Mouse (Mus musculus) subcutaneous adipose tissue, adult 2 months (tissue): Measurements from ENCODE around the gene Osm. TPM values are rescaled to one million over a fixed set of nuclear protein-coding genes. Genes with fewer than 3 reads are reported as not detected.

Source experiments
- polyA plus RNA-seq: library from polyadenylated mRNA; depleted of rRNA; stranded (reverse); fragments of >200 nt; gene quantifications from 2 replicates; pipeline ENCODE4 v1.2.3, GENCODE M21; 2012; ENCODE audit warnings: low replicate concordance; rRNA removed

Gene Osm
- polyA plus RNA-seq: 0.43 and 0.66 TPM in 2 replicates

DNA sequence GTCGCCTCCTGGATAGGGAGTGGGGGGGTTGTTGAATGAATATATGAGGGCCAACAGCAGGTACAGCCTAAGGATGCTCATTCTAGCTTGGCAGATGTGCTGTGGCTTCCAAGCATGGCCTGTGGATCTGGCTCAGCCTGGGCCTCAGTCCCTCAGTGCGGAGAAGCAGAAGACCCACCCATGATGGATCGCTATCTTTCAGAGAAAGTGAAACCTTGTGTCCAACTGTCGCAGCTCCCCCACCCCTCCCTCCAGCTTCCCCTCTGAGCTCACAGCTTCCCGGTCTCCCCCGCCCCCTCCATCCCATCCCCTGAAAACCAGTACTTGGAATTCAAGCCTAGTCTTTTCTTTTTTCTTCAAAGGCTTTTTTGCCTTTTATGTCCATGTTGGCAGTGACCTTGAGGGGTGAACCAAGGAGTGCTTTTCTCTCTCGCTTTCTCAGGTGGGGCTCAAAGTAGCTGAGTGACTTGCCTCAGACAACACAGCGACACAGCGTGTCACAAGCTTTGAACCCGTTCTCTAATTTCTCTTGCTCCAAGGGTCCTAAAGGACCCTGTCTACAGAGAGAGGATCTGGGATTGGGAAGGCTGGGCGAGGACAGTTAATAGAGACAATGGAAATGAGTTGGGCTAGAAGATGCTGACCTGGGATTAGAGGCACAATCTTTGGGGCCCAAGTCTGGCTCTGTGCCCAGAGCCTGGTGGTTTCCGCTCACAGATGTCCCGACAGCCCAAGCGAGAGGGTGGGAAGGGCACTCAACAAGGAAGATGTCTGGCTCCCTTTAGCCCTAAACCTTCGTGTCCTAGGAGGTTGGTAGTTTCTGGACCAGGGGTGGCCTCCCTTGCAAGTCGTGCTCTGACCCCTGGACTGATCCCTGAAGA lies at the start of gene Osm:
Gene Osm (plus strand): TSS at position 756 of the 881 bp plus-strand sequence.

DNA sequence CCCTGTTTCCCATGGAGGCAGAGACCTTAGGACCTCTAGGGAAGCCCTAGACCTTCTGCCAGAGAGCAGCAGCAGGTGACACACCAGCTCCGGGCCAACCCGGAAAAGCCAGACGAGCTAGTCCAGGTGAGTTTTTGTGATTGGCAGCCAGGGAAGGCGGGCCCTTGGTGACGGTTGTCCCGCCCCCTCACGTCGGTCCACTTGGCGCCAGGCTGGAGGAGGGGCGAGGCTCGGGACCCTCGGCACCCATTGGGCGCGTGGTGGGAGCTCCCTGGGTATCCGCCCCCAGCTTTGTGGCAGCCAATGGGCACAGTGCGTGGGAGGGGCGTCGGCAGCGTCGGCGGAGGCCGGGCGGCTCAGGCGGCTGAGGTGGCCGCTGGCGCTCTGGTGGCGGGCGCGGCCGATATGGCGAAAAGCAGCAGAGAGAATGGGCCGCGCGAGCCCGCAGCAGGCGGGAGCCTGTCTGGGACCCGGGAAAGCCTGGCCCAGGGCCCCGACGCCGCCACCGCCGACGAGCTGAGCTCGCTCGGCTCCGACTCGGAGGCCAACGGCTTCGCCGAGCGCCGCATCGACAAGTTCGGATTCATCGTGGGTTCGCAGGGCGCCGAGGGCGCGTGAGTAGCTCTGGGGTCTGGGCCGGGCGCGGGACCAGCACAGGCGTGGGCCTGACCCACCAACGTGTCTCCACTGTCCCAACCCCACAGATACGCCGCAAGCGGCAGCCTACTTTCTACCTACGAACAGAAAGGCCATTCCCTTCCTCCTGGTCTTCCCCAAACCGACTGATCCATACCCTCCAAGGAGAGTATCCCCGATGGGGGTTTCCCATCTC lies 49.5 kb upstream of the Osm start, which contains the start of gene Tbc1d10a:
Gene Tbc1d10a (plus strand): TSS at position 304 of the 832 bp plus-strand sequence.

DNA sequence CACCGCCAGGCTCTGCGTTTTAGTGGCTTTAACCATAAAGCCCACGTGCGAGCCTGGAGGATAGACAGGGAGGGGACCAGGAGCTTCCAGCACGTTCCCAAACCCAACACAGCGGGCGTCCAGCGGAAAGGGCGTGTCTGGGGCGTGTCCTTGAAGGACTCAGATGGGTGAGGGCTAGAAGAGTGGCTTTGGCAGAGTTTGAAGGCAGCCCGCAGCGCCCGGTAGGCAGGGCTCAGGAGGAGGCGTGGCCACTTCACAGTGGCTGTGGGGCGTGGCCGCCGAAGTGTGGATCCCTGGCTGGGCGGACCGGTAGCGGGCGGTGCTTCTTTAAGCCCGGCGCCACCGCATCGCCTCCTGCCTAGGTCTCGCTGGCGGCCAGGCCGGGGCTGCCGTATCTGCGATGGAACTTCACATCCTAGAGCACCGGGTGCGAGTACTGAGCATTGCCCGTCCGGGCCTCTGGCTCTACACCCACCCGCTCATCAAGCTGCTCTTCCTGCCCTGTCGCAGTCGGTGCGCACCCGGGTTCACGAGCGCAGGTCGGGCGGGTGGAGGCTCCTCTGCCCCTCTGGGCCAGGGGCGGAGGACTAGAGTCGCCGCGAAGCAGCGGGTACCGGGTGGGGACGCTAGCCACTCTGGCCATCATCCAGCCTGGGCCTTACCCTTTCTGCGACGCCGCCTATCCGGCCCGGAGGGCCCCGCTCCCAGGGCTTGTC lies 18.1 kb upstream of the Osm start, which contains the start of gene Castor1:
Gene Castor1 (plus strand): TSS at position 312 of the 716 bp plus-strand sequence.

DNA sequence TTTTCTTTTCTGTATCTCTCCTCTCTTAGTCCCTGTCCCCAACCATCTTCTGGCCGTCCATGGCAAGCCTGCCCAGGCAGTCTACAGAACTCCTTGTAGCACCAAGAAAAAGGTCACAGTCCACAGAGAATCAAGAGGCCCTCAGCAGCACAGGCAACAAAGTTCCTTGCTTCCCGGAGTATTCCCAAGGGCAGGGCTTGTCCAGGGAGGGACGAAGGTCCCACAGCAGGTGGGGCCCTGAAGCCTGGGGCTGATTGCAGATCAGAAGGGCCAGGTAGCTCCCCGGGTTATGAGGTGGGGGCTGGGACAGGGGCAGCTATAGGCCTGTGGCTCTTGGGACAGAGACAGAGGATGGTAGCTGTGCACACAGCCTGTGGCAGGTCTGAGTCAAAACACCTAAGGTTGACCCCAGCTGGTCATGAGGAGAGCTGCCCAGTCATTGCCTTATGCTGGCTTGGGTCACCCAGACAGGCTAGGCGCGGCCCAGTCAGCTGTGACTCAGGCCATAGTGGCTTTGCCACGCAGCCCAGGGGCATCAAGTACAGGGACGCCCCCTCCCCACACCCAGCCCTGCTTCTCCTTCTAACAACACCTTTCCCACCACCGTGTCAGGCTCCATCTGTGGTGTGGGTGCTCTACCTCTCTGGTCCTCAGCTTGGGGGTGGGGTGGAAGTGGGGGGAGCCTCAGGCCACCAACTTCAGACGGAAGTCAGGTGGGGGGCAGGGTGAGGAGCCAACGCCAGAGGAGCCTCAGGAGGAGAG lies 20.8 kb downstream of the Osm start, which contains the start of gene Lif:
Gene Lif (plus strand): TSS at position 712 of the 762 bp plus-strand sequence.

Other genes with a start within 250 kb of the Osm start
- gene Sec14l4, start 205.0 kb upstream of the Osm start, polyA plus RNA-seq: 0.58 and 1.5 TPM in 2 replicates
- gene Sec14l3, start 171.6 kb upstream of the Osm start, polyA plus RNA-seq: 0.07 TPM in 1 of 2 replicates, not detected in the other
- 13.4 and 16.3 TPM in 2 replicates for gene Mtfp1, start 141.0 kb upstream of the Osm start, polyA plus RNA-seq
- 1.0 and 1.6 TPM in 2 replicates for gene Sec14l2, start 113.0 kb upstream of the Osm start, polyA plus RNA-seq
- 37.3 and 38.1 TPM in 2 replicates for gene Rnf215, start 101.2 kb upstream of the Osm start, polyA plus RNA-seq
- 11.2 and 17.5 TPM in 2 replicates for gene Ccdc157, start 76.1 kb upstream of the Osm start, polyA plus RNA-seq
- gene Sf3a1, start 76.1 kb upstream of the Osm start, polyA plus RNA-seq: 15.5 and 41.9 TPM in 2 replicates
- gene Tbc1d10a, start 49.6 kb upstream of the Osm start, polyA plus RNA-seq: 40.4 and 54.8 TPM in 2 replicates
- gene Castor1, start 18.2 kb upstream of the Osm start, polyA plus RNA-seq: 14.6 and 53.9 TPM in 2 replicates
- gene Lif, start 21.1 kb downstream of the Osm start, polyA plus RNA-seq: 1.9 and 5.8 TPM in 2 replicates
- gene Hormad2, start 204.7 kb downstream of the Osm start, polyA plus RNA-seq: 0.29 TPM in 1 of 2 replicates, not detected in the other